Mouse (Mus musculus) thymus, postnatal 36 days (tissue): ENCODE data around the gene Wdr93.

Experiments used
- DNase-seq, 2 experiments: peaks; one replicate each; pipeline ENCODE4 v3.0.0; 2022; ENCODE audit warnings: mixed read lengths in 2 of 2

Gene Wdr93

DNA sequence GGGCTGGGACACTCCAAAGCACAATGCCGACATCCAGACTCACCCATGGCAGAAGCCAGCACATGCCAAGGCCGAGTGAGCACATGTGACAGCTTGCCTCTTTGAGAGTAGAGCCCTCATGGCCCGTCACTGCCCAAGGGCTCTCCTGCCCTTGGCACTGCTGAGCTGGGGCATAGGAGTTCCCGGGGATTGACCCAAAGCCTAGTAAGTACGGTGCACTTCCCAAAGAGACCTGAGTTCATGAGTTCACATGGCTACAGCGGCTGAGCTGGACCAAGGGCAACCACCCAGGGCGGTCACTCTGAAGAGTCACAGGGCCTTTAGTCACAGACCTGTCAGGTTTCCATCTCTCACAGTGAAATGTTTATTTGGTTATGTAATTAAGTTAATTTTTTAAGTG is 65.6 kb downstream of the Wdr93 start:
- DNase-seq, result no peak

DNA sequence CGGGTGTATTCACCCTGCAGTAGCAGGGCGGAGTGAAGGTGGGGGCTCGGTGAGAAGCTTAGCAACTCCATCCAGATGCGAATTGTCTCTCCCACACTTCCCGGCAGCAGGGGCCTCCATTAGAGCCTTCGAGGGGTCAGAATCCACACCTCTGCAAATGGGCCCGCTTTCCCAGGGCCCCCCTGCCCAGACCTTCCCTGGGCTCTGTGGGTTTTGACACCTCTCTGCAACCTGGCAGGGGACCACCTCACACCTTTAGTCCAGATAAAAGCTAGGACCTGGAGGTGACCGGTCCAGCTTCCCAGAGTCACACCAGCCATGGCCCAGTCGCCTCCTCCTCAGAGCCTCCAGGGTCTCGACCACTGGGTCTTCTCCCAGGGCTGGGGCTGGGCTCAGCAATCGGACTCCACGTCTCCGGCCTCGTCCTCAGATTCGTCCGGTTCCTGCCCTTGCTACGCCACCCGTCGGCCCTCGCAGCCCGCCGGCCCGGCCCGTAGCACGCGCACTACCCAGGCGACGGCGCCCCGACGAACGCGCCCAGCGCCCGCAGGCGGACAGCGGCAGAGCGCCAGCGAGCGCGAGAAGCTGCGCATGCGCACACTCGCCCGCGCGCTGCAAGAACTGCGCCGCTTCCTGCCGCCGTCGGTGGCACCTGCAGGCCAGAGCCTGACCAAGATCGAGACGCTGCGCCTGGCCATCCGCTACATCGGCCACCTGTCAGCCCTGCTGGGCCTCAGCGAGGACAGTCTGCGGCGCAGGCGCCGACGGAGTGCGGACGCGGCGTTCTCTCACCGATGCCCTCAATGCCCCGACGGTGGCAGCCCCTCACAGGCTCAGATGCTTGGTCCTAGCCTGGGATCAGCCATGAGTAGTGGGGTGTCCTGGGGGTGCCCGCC is 67.9 kb downstream of the Wdr93 start, which contains the start of gene Mesp2:
Mesp2 (plus strand) TSS at position 117 of the 896 bp plus-strand sequence.
- peak; percentile 76 to 83 for DNase-seq

DNA sequence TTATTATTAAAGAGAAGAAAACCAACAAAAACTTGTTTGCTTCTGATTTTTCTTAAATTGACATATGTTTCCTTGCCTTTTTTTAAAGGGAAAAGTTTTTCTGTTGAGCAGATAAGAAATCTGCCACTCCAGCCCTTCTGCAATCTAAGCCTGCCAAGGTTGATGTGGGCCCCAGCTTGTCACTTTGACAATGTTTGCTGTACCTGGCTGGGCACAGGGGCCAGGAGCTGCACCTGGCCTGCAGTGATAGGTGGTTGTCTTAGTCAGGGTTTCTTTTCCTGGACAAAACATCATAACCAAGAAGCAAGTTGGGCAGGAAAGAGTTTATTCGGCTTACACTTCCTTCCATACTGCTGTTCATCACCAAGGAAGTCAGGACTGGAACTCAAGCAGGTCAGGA is 70.4 kb downstream of the Wdr93 start:
- DNase-seq, result no peak

DNA sequence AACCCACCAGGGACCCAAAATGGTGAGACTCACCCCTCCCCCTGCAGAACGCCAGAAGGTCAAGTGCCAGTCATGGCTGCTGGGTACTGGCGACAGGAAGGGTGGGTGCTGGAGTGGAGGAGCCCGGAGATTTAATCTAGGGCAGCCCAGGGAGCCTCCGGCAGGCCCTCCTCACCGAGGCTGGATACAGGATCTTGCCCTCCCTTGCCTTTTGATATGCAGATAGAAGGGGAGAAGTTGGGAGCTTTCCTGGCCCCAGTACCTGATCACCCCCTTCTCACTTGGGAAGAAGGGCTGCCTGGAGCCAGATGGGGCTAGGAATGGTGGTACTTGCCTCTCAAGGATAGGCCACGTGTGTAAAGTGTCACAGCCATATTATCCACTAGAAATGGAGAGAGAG is 75.4 kb downstream of the Wdr93 start:
- DNase-seq, result no peak

DNA sequence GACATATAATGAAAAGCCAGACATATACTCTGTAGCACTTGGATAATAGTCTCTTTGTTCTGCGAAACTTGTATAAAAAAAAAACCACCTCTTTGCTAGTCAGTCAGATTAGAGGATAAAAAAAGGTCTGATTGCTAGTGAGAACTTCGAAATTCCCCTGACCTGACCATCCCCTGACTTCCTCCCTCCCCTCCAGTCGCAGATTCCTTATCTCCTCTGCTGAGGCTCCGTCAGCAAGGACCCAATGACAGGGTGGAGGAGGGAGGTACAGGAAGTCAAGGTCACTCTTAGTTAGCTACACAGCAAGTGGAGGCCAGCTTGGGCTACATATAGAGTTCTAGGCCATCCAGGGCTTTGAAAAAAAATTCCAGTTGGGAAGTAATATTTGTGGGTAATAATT is 76.6 kb downstream of the Wdr93 start:
- DNase-seq, result no peak

DNA sequence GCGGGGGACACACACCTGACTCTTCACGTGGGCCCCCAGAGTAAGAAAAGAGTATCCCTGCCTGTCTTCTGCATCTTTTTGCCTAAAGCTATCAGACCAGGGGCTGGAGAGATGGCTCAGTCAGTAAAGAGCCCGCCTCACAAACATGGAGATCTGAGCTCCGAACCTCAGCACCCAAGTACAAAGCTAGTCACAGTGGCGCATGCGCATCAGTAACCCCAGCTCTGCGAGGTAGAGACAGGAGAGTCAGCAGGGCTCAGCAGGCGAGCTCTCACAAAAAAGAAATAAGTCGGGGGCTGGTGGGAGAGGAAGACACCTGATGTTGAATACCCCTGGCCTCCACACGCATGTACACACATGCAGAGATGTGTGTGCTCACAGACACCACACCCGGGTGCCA is 77.0 kb downstream of the Wdr93 start:
- no peak for DNase-seq

DNA sequence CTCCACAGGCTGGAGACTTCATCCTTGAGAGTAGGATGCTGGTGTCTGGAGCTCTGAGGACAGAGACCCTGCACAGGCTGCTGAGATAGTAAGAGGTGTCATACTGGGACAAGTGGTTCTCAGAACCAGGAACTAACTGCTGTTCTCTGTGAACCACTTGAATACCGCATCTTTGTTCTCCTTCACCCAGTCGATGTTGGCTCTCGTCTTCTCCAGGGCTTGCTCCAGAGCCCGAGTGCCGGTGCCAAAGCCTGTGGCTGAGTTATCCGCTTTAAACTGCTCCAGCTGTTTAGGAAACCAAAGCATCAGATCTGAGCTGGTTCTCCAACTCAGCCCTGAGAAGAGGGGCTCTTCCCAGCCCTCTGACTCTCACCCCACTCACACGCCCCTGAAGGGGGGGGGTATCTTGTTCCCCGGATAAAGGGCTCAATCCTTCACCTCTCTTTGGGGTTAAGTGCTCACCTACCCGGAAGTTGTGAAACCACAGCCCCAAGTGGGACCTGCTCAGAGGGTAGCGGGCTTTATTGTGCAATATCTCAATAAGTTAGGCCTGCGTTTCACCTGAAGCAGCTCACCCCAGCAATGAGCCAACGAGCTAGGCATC is 79.2 kb downstream of the Wdr93 start:
- no peak for DNase-seq

DNA sequence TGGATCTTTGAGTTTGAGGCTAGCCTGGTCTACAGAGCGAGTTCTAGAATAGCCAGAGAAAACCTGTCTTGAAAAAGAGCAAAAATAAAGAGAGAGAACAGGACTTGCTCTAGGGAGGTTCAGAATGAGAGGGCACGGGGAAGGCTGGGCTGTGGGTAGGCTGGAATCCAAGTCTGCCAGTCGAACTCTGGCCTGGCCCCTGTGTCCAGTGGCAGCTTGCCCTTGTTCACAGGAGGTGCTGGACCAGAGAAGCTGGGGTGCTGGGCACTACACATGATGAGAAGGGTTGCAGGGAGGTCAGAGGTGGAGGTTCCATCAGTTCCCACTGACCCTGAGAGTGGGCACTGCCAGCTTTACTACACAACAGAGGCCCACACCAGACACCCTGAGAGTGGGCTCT is 85.4 kb downstream of the Wdr93 start:
- DNase-seq, result no peak

DNA sequence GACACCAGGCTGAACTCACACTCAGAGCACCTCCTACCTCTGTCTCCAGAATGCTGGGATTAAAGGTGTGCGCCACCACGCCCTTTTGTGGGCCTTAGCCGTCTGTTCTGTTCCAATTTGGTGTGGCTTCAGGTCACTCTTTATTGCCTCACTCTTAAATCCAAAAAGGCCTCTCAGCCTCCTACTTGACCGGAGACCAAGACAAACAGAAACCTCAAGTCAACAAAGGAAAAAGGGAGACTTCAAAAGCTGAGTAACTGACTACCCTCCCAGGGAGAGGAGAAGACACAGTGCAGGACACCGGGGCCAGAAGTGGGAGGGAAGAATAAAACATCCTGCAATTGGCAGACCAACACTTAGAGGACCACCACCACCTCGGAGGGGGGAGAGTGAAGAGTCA is 88.2 kb downstream of the Wdr93 start:
- no peak for DNase-seq

DNA sequence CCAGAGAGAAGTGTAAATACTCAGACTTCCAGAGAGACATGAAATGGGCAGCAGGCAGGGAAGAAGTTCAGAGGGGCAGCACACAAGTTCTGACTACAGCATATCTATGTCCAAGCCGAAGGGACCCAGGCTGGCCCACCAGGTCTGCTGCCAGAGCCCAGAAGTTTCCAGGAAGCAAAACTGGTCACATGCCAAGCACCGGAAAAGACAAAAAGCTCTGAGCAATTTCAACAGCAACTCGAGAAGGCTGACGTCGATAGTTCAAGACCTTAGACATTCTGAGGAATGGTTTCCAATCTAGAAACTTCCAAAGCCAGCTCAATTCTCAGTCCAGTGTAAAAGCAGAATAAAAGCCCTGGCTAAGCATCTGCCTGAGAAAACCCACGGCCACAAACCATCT is 88.6 kb downstream of the Wdr93 start:
- no peak for DNase-seq

DNA sequence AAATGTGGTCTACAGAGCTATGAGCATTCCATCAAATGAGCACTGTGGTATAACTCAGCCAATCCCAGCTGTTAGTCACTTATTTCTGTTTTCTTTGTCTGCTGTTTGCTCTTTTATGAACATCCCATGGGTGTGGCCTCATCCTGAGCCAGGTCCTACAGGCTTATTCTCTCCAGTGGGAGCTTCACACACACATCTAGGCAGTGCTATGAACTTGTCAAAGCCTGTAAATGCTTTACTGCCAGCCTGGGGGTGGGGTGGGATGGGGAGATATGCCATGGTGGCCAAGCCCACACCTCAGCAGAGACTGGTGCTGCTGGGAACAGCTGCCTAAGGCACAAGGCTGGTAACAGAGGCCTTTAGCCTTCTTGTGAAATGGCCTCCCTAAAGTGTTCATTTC is 90.0 kb downstream of the Wdr93 start:
- no peak for DNase-seq

DNA sequence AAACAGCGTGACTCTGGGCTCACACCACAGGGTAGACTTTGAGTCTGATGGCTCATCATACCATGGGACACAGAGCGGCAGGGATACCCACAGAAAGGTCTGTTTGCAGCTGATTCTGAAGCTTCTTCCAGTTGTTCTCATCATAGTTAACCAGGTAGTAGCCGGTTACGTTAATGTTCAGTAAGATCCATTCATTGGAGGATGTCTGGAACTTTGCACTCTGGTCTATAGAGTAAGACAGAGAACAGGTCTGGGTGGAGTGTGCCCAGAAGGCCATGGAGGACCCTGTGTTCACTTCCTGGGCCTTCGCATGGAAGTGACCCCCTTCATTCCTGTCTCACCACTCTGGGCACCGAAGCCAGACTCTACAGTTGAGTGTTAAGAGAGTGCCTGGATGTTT is 92.2 kb downstream of the Wdr93 start:
- no peak for DNase-seq
